Mouse (Mus musculus) granulocyte monocyte progenitor cell, adult 5-6 weeks (primary cell): ENCODE measurements around the gene Rcor1. TPM values are rescaled to one million over a fixed set of nuclear protein-coding genes. Genes with fewer than 3 reads are reported as not detected.

ENCODE experiments used
- ATAC-seq: replicated peaks from 2 replicates; pipeline ENCODE4 v1.8.0; 2016; ENCODE audit warnings: mild to moderate bottlenecking, moderate TSS enrichment, inconsistent platforms; ENCODE audit not compliant: poor library complexity, severe bottlenecking
- total RNA-seq, 2 experiments: library from RNA; stranded (forward) in 1 of 2; stranded (reverse) in 1 of 2; fragments of 200-712, 200-1000 nt in 1 of 2; fragments of >200 nt in 1 of 2; fragmentation: Nextera tagmentation in 1 of 2; gene quantifications; 2 replicates each; pipeline ENCODE4 v1.2.3; 2014 to 2017

Gene Rcor1
- total RNA-seq, 2 experiments from 2014 or later, result 29.1 to 44.3 TPM

GRCm38 (mm10) chr12:111159659-111160428 is 120.7 kb downstream of the Rcor1 start:
- ATAC-seq, result peak; percentile 79

GRCm38 (mm10) chr12:111160871-111161270 is 121.7 kb downstream of the Rcor1 start:
- no peak for ATAC-seq

- no peak for ATAC-seq
Observed at GRCm38 (mm10) chr12:111161943-111162311, 122.8 kb downstream of the Rcor1 start.

- ATAC-seq, result no peak
Observed at GRCm38 (mm10) chr12:111162312-111163061, 123.3 kb downstream of the Rcor1 start.

- ATAC-seq, result peak; percentile 62
Observed at GRCm38 (mm10) chr12:111164310-111164751, 125.2 kb downstream of the Rcor1 start.

GRCm38 (mm10) chr12:111165146-111165812 is 126.1 kb downstream of the Rcor1 start:
- peak; percentile 26 for ATAC-seq

Other genes with a start within 250 kb of the Rcor1 start
- gene Mok, start 198.4 kb upstream of the Rcor1 start, total RNA-seq (2014; fragmentation: Nextera tagmentation), result 1.5 TPM in 2 replicates
- 2.6 and 2.9 TPM in 2 replicates for gene Mok, start 198.4 kb upstream of the Rcor1 start, total RNA-seq (2017)
- 6.4 and 8.4 TPM in 2 replicates for gene Zfp839, start 189.1 kb upstream of the Rcor1 start, total RNA-seq (2014; fragmentation: Nextera tagmentation)
- gene Zfp839, start 189.1 kb upstream of the Rcor1 start, total RNA-seq (2017), result 4.7 and 6.6 TPM in 2 replicates
- 53.0 and 54.1 TPM in 2 replicates for gene Cinp, start 150.2 kb upstream of the Rcor1 start, total RNA-seq (2014; fragmentation: Nextera tagmentation)
- gene Cinp, start 150.2 kb upstream of the Rcor1 start, total RNA-seq (2017), result 80.7 and 82.3 TPM in 2 replicates
- 6.6 and 8.5 TPM in 2 replicates for gene Tecpr2, start 150.1 kb upstream of the Rcor1 start, total RNA-seq (2014; fragmentation: Nextera tagmentation)
- gene Tecpr2, start 150.1 kb upstream of the Rcor1 start, total RNA-seq (2017), result 5.0 and 5.1 TPM in 2 replicates
- gene Ankrd9, start 60.3 kb upstream of the Rcor1 start, total RNA-seq (2014; fragmentation: Nextera tagmentation), result 0.17 and 2.4 TPM in 2 replicates
- gene Ankrd9, start 60.3 kb upstream of the Rcor1 start, total RNA-seq (2017), result 1.7 and 7.3 TPM in 2 replicates
- 15.0 and 16.2 TPM in 2 replicates for gene Traf3, start 127.0 kb downstream of the Rcor1 start, total RNA-seq (2014; fragmentation: Nextera tagmentation)
- 15.7 and 21.8 TPM in 2 replicates for gene Traf3, start 127.0 kb downstream of the Rcor1 start, total RNA-seq (2017)
- gene 4930595D18Rik, start 145.1 kb downstream of the Rcor1 start, total RNA-seq (2014; fragmentation: Nextera tagmentation), result not detected in 2 replicates
- not detected in 2 replicates for gene 4930595D18Rik, start 145.1 kb downstream of the Rcor1 start, total RNA-seq (2017)
- 0.73 and 1.9 TPM in 2 replicates for gene Amn, start 231.7 kb downstream of the Rcor1 start, total RNA-seq (2014; fragmentation: Nextera tagmentation)
- gene Amn, start 231.7 kb downstream of the Rcor1 start, total RNA-seq (2017), result not detected in 2 replicates